Mouse (Mus musculus) CH12.LX (cell line): ENCODE results near the gene Lin7c.

ENCODE experiments used
- CHD1 ChIP-seq: IDR thresholded peaks from 2 replicates; pipeline ENCODE4 v1.6.1; 2012; ENCODE audit warnings: low read depth, low read length, improper control_type of control experiment, inconsistent platforms
- CTCF ChIP-seq, 2 experiments: IDR thresholded peaks in 1 of 2; conservative IDR thresholded peaks in 1 of 2; 2 replicates each; pipeline ENCODE4 v1.5.1; 2011 to 2012; ENCODE audit warnings: low read depth in 2 of 2, low read length in 2 of 2, improper control_type of control experiment in 1 of 2, inconsistent platforms in 1 of 2, mild to moderate bottlenecking in 1 of 2, moderate library complexity in 1 of 2
- E2F4 ChIP-seq: IDR thresholded peaks from 2 replicates; pipeline ENCODE4 v1.6.1; 2011; ENCODE audit warnings: low read depth, low read length, improper control_type of control experiment; ENCODE audit not compliant: insufficient replicate concordance
- ELF1 ChIP-seq: IDR thresholded peaks from 2 replicates; pipeline ENCODE4 v1.6.1; 2014; ENCODE audit warnings: low read depth, mild to moderate bottlenecking, inconsistent platforms, low read length, improper control_type of control experiment
- EP300 ChIP-seq: IDR thresholded peaks from 2 replicates; pipeline ENCODE4 v1.6.1; 2011; ENCODE audit warnings: low read length, improper control_type of control experiment
- GABPA ChIP-seq: IDR thresholded peaks from 2 replicates; pipeline ENCODE4 v1.6.1; 2012; ENCODE audit warnings: low read depth, low read length, improper control_type of control experiment, inconsistent platforms; ENCODE audit not compliant: insufficient replicate concordance
- HCFC1 ChIP-seq: IDR thresholded peaks from 2 replicates; pipeline ENCODE4 v1.6.1; 2012; ENCODE audit warnings: low read depth, mild to moderate bottlenecking, inconsistent platforms, low read length, improper control_type of control experiment
- KAT2A ChIP-seq: IDR thresholded peaks from 2 replicates; pipeline ENCODE4 v1.6.1; 2012; ENCODE audit warnings: low read length, improper control_type of control experiment, inconsistent platforms; ENCODE audit not compliant: insufficient replicate concordance
- MAX ChIP-seq: IDR thresholded peaks from 2 replicates; pipeline ENCODE4 v1.6.1; 2011; ENCODE audit warnings: low read length, improper control_type of control experiment
- MAZ ChIP-seq: IDR thresholded peaks from 2 replicates; pipeline ENCODE4 v1.6.1; 2012; ENCODE audit warnings: low read depth, mild to moderate bottlenecking, inconsistent platforms, low read length, improper control_type of control experiment, moderate library complexity
- POLR2A ChIP-seq: IDR thresholded peaks from 2 replicates; pipeline ENCODE4 v1.6.1; 2011; ENCODE audit warnings: low read depth, mild to moderate bottlenecking, improper control_type of control experiment, low read length
- TBP ChIP-seq: conservative IDR thresholded peaks from 2 replicates; pipeline ENCODE4 v1.6.1; 2011; ENCODE audit warnings: low read depth, low read length, improper control_type of control experiment
- USF2 ChIP-seq: conservative IDR thresholded peaks from 2 replicates; pipeline ENCODE4 v1.6.1; 2011; ENCODE audit warnings: low read depth, low read length, improper control_type of control experiment
- ZC3H11A ChIP-seq: IDR thresholded peaks from 2 replicates; pipeline ENCODE4 v1.6.1; 2012; ENCODE audit warnings: low read depth, mild to moderate bottlenecking, inconsistent platforms, low read length, improper control_type of control experiment

- TF ChIP-seq EP300 (no peak), HCFC1 (no peak), MAZ (no peak), GABPA (no peak), POLR2A (no peak), CHD1 (no peak), MAX (no peak), TBP (no peak), CTCF (conservative IDR thresholded peaks at IDR 0.05 in 1 of 2, IDR thresholded peaks at IDR 0.05 in 1 of 2; ENCODE audit: low read depth in 2 of 2, low read length in 2 of 2) (no peak), KAT2A (no peak), E2F4 (no peak), USF2 (no peak), ZC3H11A (no peak), ELF1 (no peak)
Observed at GRCm38 (mm10) chr2:109884106-109884505, 6.5 kb upstream of the Lin7c start.
